19 mouse cellular contexts compared by ENCODE assay signal in the genomic region with DNA sequence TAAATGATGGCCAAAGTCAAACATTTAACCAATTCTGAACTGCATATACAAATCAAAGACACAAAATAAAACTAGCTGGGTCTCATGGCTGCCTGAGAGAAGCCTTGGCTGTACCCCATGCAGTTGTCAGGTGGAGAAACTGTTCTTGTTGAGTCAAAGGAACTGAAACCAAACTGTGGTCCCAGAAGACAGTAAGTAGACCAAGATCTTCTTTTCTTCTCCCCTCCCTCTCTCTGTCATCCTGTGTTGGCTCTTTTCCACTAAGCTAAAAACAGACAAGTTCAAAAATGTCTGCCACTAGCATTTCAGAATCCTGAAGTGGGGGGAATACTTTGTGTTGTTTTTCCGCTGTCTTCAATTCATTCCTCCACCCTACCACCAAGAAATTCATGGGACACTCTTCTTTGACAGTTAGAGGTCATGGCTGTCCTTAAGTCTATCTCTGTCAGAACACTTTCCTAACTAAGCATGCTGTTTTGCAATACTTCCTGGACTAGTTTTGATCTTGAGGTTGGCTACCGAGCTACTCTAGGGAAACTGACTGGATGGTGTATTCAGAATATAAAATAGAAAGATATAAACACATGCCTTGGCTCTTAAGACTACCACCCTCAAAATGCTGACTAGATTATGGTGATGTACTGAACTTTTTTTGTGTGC. TPM values are rescaled to one million over a fixed set of nuclear protein-coding genes. Genes with fewer than 3 reads are reported as not detected.
DNase-seq lines count a peak whose midpoint lies in the region; ATAC-seq and TF ChIP-seq lines count a peak whose summit lies in the region.
"Had no signal": no experiment of that assay in that cellular context is flagged by ENCODE, and none has a peak within 500 bp of the region (broad histone marks: within the 10 kb centered on the region; RNA-seq: fewer than 3 reads in every experiment).

No protein-coding gene starts in this region.

- H3K4me2 ChIP-seq in CH12.LX (ENCODE audit: insufficient read depth, low read depth, poor library complexity, severe bottlenecking), result peak overlapping the region; percentile 94
- H3K4me2 ChIP-seq in intestine, postnatal 0 days (replicated peaks; ENCODE audit: low read depth), result no peak overlapping the region
- H3K4me2 ChIP-seq: embryonic facial prominence, embryonic 15.5 days; forebrain, embryonic 13.5 days; lung, embryonic 14.5 days; midbrain, embryonic 11.5 days; neural tube, embryonic 12.5 days had no signal

- H3K79me2 ChIP-seq in CH12.LX (replicated peaks; ENCODE audit: control insufficient read depth, extremely low read depth, insufficient read depth, poor library complexity, severe bottlenecking), result peaks cover 73% of the 10 kb centered on the region

- in situ Hi-C loops in CH12.LX (cut with MboI; ENCODE audit: low pct_ligation_motif_present, low pct_unique_long_range_greater_than_20kb, low sequenced_read_pairs), result no loop called here

- 8% methylated on average over 2 of the region's 2 CpGs for WGBS in spleen, adult 2 months
- WGBS in intestine, postnatal 0 days, result 91% methylated on average over 2 of the region's 2 CpGs

- DNase-seq in spleen, adult 2 months (ENCODE audit: low read depth in 1 of 2, low spot score in 2 of 2), result peak; percentile 38 to 73
- no peak for DNase-seq in spleen, postnatal 14 days (ENCODE audit: low spot score in 2 of 2)
- DNase-seq in CH12.LX (ENCODE audit: extremely low read depth), result peak; percentile 90
- DNase-seq in layer of hippocampus, adult 11-12 months (ENCODE audit: low spot score), result no peak
- DNase-seq in lung, postnatal 14 days, result no peak
- DNase-seq: adrenal gland, postnatal 10 days; cerebellum, adult 11-12 months; heart, adult 2 months; kidney, postnatal 10 days; lung, embryonic 14.5 days had no signal

- peaks cover 28% of the 10 kb centered on the region for H3K4me1 ChIP-seq in spleen, adult 2 months (ENCODE audit: control insufficient read depth, insufficient read depth, insufficient read length)
- peaks cover 9 to 78% of the 10 kb centered on the region in 2 experiments for H3K4me1 ChIP-seq in CH12.LX (ENCODE audit: control insufficient read depth in 1 of 2, insufficient read depth in 2 of 2)
- H3K4me1 ChIP-seq in intestine, postnatal 0 days (replicated peaks; ENCODE audit: control insufficient read depth, insufficient read depth, low read length), result no peaks in the 10 kb centered on the region
- H3K4me1 ChIP-seq: embryonic facial prominence, embryonic 15.5 days; forebrain, embryonic 13.5 days; limb, embryonic 10.5 days; neural tube, embryonic 12.5 days had no signal

- no peak for TF ChIP-seq CTCF in spleen, adult 2 months (IDR thresholded peaks at IDR 0.05; ENCODE audit: extremely low read depth, insufficient read depth, insufficient read length, insufficient replicate concordance)
- no peak for TF ChIP-seq CTCF in CH12.LX (conservative IDR thresholded peaks at IDR 0.05 in 1 of 2, IDR thresholded peaks at IDR 0.05 in 1 of 2; ENCODE audit: low read depth in 2 of 2, low read length in 2 of 2)
- no peak for TF ChIP-seq CTCF in intestine, postnatal 0 days (IDR thresholded peaks at IDR 0.05; ENCODE audit: low read depth)

- no peaks in the 10 kb centered on the region for H3K9me3 ChIP-seq in CH12.LX (replicated peaks; ENCODE audit: low read length)
- H3K9me3 ChIP-seq in intestine, postnatal 0 days (ENCODE audit: control insufficient read depth), result no peaks in the 10 kb centered on the region
- H3K9me3 ChIP-seq: embryonic facial prominence, embryonic 15.5 days; forebrain, embryonic 13.5 days; limb, embryonic 10.5 days; neural tube, embryonic 12.5 days had no signal

- no peaks in the 10 kb centered on the region for H3K36me3 ChIP-seq in spleen, adult 2 months (ENCODE audit: control insufficient read depth, insufficient read depth, low read length)
- H3K36me3 ChIP-seq in CH12.LX (replicated peaks in 1 of 2; ENCODE audit: control insufficient read depth in 1 of 2, insufficient read depth in 1 of 2, low read length in 1 of 2), result peaks cover 0 to 11% of the 10 kb centered on the region in 2 experiments
- no peaks in the 10 kb centered on the region for H3K36me3 ChIP-seq in intestine, postnatal 0 days (ENCODE audit: control insufficient read depth, insufficient read depth)
- H3K36me3 ChIP-seq: embryonic facial prominence, embryonic 15.5 days; limb, embryonic 10.5 days; neural tube, embryonic 12.5 days had no signal

- peak; percentile 7 for TF ChIP-seq RAD21 in CH12.LX (IDR thresholded peaks at IDR 0.05; ENCODE audit: low read depth, low read length)

- no peaks in the 10 kb centered on the region for H3K27me3 ChIP-seq in spleen, adult 2 months (ENCODE audit: control insufficient read depth, insufficient read depth, low read length)
- H3K27me3 ChIP-seq in CH12.LX (replicated peaks), result no peaks in the 10 kb centered on the region
- no peaks in the 10 kb centered on the region for H3K27me3 ChIP-seq in intestine, postnatal 0 days (replicated peaks; ENCODE audit: control insufficient read depth, insufficient read depth, low read length)
- H3K27me3 ChIP-seq: embryonic facial prominence, embryonic 15.5 days; forebrain, embryonic 13.5 days; neural tube, embryonic 12.5 days had no signal

- ATAC-seq in inflammation-experienced regulatory T-cells, adult 6 months, result peak; percentile 56
- peak; percentile 86 for ATAC-seq in neutrophil, adult 5-6 weeks (ENCODE audit: extremely low read depth, insufficient number of reproducible peaks, low FRiP score, poor library complexity, severe bottlenecking)
- no peak for ATAC-seq in intestine, postnatal 0 days
- ATAC-seq: forebrain, embryonic 13.5 days; intestine, embryonic 16.5 days had no signal

- TF ChIP-seq POLR2A in spleen, adult 2 months (IDR thresholded peaks at IDR 0.05; ENCODE audit: low read depth, low read length), result no peak
- peak; percentile 53 for TF ChIP-seq POLR2A in CH12.LX (IDR thresholded peaks at IDR 0.05; ENCODE audit: low read depth, low read length)

- dilution Hi-C loops in CH12.LX (cut with MboI; ENCODE audit: extremely low pct_ligation_motif_present, extremely low pct_unique_long_range_greater_than_20kb, low sequenced_read_pairs), result no loop called here

- H3K9ac ChIP-seq in CH12.LX (ENCODE audit: insufficient read depth, low read depth), result peak overlapping the region; percentile 87
- H3K9ac ChIP-seq in intestine, postnatal 0 days (ENCODE audit: low read depth, low read length), result no peak overlapping the region
- H3K9ac ChIP-seq: embryonic facial prominence, embryonic 15.5 days; forebrain, embryonic 13.5 days; lung, embryonic 14.5 days; neural tube, embryonic 12.5 days had no signal

- TF ChIP-seq EP300 in CH12.LX (IDR thresholded peaks at IDR 0.05; ENCODE audit: low read length), result peak; percentile 99

- H3K27ac ChIP-seq in spleen, adult 2 months (ENCODE audit: insufficient read depth, low read length), result peak overlapping the region; percentile 58; the same call in 1 of the 2 replicates
- H3K27ac ChIP-seq in CH12.LX (ENCODE audit: insufficient read depth, low read depth), result peak overlapping the region; percentile 99
- no peak overlapping the region for H3K27ac ChIP-seq in intestine, postnatal 0 days (ENCODE audit: low read depth, low read length)
- H3K27ac ChIP-seq: embryonic facial prominence, embryonic 15.5 days; forebrain, embryonic 13.5 days; heart, adult 2 months; limb, embryonic 10.5 days; neural tube, embryonic 12.5 days had no signal

- no peak overlapping the region for H3K4me3 ChIP-seq in spleen, adult 2 months (ENCODE audit: extremely low read depth, insufficient read depth, insufficient read length)
- H3K4me3 ChIP-seq in CH12.LX (replicated peaks in 1 of 3; ENCODE audit: low read depth in 2 of 3, low read length in 2 of 3, poor library complexity in 1 of 3), result peak overlapping the region; percentile 17 to 32 (median 22)
- H3K4me3 ChIP-seq in intestine, postnatal 0 days (ENCODE audit: low read depth, low read length), result no peak overlapping the region
- H3K4me3 ChIP-seq: embryonic facial prominence, embryonic 15.5 days; forebrain, embryonic 13.5 days; heart, adult 2 months; limb, embryonic 10.5 days; neural tube, embryonic 12.5 days had no signal

TF ChIP-seq in CH12.LX, 34 proteins besides CTCF, POLR2A, EP300 and RAD21 (continues in another document):
- TF ChIP-seq ZKSCAN1 (IDR thresholded peaks at IDR 0.05; ENCODE audit: borderline replicate concordance, low read depth, low read length) (no peak), UBTF (IDR thresholded peaks at IDR 0.05; ENCODE audit: low read depth, low read length) (0 out of 2 replicates have a peak, but pooled peaks have one; percentile 33), TCF12 (IDR thresholded peaks at IDR 0.05; ENCODE audit: low read depth, low read length) (peak; percentile 83), MXI1 (IDR thresholded peaks at IDR 0.05; ENCODE audit: low read depth, low read length) (peak; percentile 83), E2F4 (IDR thresholded peaks at IDR 0.05; ENCODE audit: insufficient replicate concordance, low read depth, low read length) (no peak), JUND (conservative IDR thresholded peaks at IDR 0.05; ENCODE audit: low read depth, low read length) (peak; percentile 68), USF2 (conservative IDR thresholded peaks at IDR 0.05; ENCODE audit: low read depth, low read length) (no peak), ELF1 (IDR thresholded peaks at IDR 0.05; ENCODE audit: low read depth, low read length) (0 out of 2 replicates have a peak, but pooled peaks have one; percentile 9), MAFK (IDR thresholded peaks at IDR 0.05; ENCODE audit: insufficient replicate concordance, low read length) (peak; percentile 56; the same call in 1 of the 2 replicates), POLR2AphosphoS2 (IDR thresholded peaks at IDR 0.05; ENCODE audit: low read depth, low read length) (no peak), ETS1 (conservative IDR thresholded peaks at IDR 0.05; ENCODE audit: low read depth, low read length) (peak; percentile 83), RCOR1 (conservative IDR thresholded peaks at IDR 0.05; ENCODE audit: low read depth, low read length) (peak; percentile 94), USF1 (IDR thresholded peaks at IDR 0.05; ENCODE audit: low read depth, low read length) (no peak), MYC (IDR thresholded peaks at IDR 0.05; ENCODE audit: low read depth, low read length) (peak; percentile 95), GABPA (IDR thresholded peaks at IDR 0.05; ENCODE audit: insufficient replicate concordance, low read depth, low read length) (no peak), HCFC1 (IDR thresholded peaks at IDR 0.05; ENCODE audit: low read depth, low read length) (no peak; the same call in 1 of the 2 replicates), MAZ (IDR thresholded peaks at IDR 0.05; ENCODE audit: low read depth, low read length) (peak; percentile 84; the same call in 1 of the 2 replicates)

RNA-seq across cellular contexts. Expression of a gene that starts 9.2 kb away (rescaled TPM):
- 159 and 196 TPM in 2 replicates for polyA plus RNA-seq in spleen, adult 2 months (2012; rRNA removed)
- 249 and 276 TPM in 2 replicates for total RNA-seq in CH12.LX (2012; rRNA removed)
- 332 and 386 TPM in 2 replicates for total RNA-seq in CH12.LX (2014; rRNA removed)
- polyA plus RNA-seq in CH12.LX (2012; ENCODE audit: insufficient read length, low read depth), result 151 and 174 TPM in 2 replicates
- 100 to 1,000 TPM; 763 to 996 (median 829) TPM for polyA plus RNA-seq in inflammation-experienced regulatory T-cells, adult 6 months (2017; shearing (Covaris generic))
- total RNA-seq in neutrophil, adult 5-6 weeks (2017), result 586 and 615 TPM in 2 replicates
- 54.6 and 55.5 TPM in 2 replicates for polyA plus RNA-seq in intestine, postnatal 0 days (2015; fragmentation: Nextera tagmentation; extraction: Ambion mirVana)

Comparison
In these comparisons a context has a peak if more than half of its experiments do, and no peak if none do; other contexts are left out.
1. DNase-seq: peak in spleen, adult 2 months (2 of 2) and CH12.LX (single experiment); none in spleen, postnatal 14 days (0 of 2), layer of hippocampus, adult 11-12 months (single experiment) and lung, postnatal 14 days (single experiment).
2. H3K4me3 ChIP-seq: peak in CH12.LX (3 of 3); none in spleen, adult 2 months (single experiment) and intestine, postnatal 0 days (single experiment).